Mouse (Mus musculus): ENCODE measurements around the gene Sipa1l3.

Gene Sipa1l3

DNA sequence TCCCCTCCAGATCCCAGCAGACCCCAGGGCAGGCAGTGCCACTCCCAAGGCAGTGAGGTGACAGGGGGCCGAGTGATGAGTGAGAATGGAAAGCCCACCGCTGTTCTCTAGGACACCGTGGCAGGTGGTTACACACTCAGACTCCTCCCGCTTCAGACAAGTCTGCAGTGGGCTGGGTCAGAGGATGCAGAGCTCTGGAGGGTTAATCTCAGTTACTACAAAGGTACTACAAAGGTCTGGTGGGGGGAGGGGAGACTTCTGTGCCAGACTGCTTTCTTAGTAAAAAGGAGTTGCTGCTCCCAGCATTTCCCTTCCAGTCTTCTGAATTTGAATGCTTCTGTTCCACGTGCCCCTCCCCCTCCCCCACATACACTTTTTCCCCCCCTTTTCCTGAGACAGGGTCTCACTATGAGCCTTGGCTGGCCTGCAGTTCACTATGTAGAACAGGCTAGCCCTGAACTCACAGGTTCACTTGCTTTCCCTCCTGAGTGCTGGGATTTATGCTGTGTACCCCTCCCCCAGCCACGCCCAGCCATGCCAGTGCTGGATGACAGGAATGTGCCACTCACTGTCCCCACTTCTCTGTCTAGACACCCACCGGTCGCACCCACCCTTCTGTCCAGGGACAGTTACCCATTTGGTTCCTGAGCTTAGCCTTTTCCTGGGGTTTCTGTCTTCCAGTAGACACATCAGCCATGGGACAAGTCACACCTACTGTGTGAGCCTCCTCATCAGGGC, 100.9 kb downstream of the Sipa1l3 start:
- intact Hi-C loops (cut with DNase I): no loop called here

DNA sequence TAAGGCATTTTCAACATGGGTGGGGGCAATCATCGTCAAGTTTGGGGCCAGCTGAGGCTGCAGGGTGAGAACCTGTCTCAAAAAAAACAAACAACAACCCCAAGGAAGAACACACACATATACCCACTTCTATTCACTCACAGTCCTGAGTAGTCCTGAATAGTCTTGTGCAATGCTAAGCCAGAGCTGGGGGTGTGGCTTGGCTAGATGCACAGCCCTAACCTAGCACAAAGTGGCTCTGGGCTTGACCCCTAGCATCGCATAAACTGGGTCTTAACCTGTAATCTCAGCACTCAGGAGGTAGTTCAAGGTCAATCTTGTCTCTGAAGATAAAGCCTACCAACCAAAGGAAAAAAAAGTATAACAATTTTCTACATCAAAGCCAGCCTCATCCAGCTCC, 101.5 kb downstream of the Sipa1l3 start:
- intact Hi-C loops (cut with DNase I): no loop called here

DNA sequence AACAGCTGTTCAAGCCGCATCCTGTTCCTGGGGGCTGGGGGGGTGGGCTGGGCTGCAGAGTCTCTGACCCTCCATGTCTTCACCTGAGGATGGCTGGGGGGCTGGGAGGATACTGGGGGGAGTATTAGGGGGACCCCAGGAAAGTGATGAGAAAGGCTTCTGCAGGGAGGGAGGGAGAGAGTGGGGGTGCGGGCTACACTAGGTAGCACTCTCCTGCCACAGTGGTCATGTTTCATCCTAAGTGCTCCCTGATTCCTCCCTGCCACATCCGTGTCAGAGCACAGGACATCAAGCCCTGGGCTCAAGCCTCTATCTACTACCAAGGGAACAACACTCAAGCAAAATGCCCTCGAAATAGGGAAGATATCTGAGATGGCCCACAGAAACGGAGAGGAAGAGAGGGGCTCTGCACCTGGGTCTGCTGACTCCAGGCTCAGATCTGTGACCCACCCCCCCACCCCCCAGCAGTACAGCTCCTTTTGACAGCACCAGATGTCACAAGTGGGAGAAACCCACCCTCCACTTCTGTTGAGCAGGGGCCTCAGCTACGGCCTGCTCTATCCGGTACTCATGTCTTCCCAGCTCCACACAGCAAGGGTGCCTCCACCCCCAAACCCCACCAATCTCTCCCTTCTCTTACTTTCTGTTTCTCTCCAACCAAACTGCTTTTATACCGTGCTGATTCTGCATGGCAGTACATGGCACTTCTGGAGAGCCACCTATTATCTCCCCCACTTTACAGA, 106.4 kb downstream of the Sipa1l3 start:
- intact Hi-C loops (cut with DNase I): no loop called here

DNA sequence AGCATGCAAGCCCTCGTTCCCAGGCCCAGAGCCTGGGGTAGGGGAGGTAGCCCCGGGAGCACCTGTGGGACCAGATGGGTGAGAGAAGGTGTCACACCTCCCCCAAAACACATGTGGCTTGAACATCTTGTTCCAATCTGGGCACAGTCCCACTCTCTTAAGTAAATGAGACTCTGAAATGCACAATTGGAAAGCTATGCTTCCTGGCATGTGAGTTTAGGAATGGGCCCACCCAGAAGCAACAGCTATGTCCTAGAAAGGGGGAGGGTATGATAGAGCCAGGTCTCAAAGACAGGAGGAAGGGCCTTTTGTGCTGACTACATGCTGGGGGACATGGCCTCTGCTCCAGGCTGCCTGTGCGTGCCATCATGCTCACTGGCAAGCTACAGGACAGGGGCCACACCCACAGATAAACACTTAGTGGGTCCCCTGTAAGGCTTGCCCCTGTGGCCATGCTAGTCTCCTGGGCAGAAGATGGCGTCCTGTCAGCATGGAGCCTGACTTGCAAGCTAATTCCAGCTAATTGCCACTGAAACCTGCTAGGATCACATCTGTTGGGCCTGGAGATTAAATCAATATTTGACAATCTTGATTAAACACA, 107.1 kb downstream of the Sipa1l3 start:
- intact Hi-C loops (cut with DNase I): no loop called here

DNA sequence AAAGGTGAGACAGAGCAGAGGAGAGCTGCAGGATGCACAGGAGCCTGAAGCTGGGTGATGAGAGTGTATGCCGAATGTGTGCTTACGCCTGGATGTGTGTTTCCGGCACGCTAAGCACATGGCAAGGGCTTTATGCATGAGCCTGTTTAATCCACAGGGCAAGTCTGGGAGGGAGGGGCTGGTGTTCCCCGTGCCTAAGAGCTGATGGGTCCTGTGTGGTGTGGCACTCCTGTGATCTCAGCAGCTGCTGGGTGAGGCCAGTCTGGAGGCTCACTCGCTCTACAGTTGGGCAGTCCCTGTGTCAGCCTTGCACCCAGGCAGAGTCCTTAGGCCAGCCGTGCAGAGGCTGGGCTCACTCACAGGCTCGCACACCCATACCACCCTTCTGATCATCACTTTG, 108.0 kb downstream of the Sipa1l3 start:
- intact Hi-C loops (cut with DNase I): no loop called here

DNA sequence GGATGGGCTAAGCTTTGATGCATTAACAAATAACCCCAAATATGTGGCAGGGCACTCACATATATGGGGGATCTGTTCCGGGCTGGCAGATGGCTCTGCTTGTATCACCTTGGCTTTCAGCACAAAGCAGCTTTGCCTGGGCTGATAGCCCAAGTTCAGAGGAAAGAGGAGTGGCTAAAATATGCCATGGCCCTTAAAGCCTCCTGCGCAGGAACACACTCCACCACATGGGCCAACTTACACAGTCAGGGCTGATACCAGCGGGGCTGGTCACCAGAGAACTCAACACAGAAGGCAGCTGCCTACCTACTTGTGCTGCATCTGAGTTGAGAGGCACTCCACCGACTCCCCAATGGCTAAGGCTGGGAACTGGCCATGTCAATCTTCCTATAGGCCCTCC, 111.6 kb downstream of the Sipa1l3 start:
- intact Hi-C loops (cut with DNase I): no loop called here

DNA sequence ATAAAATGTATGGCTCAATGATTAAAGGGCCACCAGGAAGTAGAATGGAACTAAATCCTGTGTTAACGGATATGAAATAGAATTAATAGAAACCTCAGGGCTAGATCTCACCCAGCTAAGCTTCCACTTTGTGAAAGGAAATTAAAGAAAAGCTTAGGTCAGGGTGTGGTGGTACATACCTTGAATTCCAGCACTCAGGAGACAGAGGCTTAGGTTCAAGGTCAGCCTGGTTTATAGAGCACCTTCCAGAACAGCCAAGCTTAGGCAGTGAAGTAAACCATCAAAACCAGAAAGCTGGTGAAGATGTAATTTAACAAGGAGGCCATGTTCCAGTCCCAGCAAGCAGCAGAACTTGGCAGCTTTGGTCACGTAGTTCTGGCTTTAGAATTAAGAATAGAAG, 114.3 kb downstream of the Sipa1l3 start:
- intact Hi-C loops (cut with DNase I): no loop called here

DNA sequence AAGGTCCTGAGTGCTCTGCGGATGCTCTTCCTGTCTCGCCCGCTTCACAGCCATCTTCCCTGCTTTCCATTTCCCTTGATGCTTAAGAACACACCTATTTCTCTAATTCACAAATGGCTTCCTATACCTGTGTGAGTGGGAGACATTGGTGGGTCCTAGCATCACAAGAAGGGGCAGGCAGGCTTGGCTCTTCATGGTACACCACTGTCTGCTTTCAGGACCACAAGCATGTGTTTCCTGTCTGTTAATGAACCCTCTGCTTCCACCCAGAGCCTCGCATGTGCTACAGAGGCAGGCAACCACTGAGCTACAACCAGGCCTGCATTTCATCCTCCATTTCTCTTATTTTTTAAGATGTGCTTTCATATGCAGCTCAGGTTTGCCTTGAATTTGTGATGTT, 116.4 kb downstream of the Sipa1l3 start:
- intact Hi-C loops (cut with DNase I): no loop called here

GRCm38 (mm10) chr7:29400451-29400850, 118.0 kb downstream of the Sipa1l3 start:
- intact Hi-C loops (cut with DNase I): no loop called here

GRCm38 (mm10) chr7:29399056-29399455, 119.4 kb downstream of the Sipa1l3 start:
- intact Hi-C loops (cut with DNase I): no loop called here

GRCm38 (mm10) chr7:29397486-29397885, 121.0 kb downstream of the Sipa1l3 start:
- intact Hi-C loops (cut with DNase I): no loop called here

GRCm38 (mm10) chr7:29396943-29397340, 121.5 kb downstream of the Sipa1l3 start:
- intact Hi-C loops (cut with DNase I): no loop called here

DNA sequence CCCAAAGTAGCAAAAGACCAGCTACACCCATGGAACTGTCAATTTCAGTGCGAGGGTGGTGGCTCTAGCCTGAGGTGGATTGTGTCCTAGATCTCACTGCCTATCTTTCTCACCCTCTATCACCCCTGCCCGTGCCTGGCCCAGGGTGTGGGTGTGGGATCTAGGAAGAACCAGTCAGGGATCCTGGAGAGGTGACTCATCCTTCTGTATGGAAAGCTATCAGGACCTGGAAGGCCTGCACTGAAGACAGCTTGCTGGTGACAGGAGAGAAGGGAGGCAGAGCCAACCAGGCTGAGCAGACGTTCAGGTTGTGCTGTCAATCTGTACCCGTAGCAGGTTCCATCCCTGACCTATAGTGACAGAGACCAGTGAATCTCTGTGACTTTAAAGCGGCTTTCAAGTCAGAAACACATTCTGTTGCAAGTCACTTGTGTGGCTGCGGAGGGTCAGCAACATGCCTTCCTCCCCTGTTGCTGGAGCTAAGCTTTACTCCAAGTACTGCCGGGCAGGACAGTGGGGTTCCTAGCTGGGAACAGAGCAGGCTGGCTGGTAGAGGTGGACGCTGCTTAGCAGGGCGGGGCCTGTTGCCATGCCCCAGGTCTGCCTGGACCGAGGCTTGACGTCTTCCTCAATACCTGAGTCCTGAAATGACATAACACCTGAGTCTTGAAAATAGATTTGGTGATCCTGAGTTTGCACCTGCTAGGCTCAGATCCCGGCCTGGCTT, 122.1 kb downstream of the Sipa1l3 start:
- intact Hi-C loops (cut with DNase I): no loop called here

GRCm38 (mm10) chr7:29395179-29395578, 123.3 kb downstream of the Sipa1l3 start:
- intact Hi-C loops (cut with DNase I): no loop called here

DNA sequence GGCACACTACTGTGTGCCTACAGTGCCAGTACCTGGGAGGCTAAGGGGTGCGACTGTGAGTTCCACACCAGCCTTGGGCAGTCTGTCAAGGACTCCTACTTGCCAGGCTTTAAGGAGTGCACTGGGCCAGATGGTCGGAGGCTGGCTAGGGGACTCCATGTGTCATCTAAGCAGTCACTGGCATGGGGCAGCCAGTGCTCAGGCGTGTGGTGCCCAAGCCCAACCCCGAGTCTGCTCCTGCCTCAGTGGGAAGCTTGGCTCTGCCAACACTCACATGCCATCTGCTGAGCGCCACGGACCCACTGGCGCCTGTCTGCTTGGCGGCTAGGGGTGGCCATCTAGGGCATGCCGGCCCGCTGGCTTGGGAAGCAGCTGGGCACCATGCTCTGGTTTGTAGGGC, 125.1 kb downstream of the Sipa1l3 start:
- intact Hi-C loops (cut with DNase I): no loop called here

- intact Hi-C loops (cut with DNase I): no loop called here
Measured at GRCm38 (mm10) chr7:29392805-29393204, 125.6 kb downstream of the Sipa1l3 start.

DNA sequence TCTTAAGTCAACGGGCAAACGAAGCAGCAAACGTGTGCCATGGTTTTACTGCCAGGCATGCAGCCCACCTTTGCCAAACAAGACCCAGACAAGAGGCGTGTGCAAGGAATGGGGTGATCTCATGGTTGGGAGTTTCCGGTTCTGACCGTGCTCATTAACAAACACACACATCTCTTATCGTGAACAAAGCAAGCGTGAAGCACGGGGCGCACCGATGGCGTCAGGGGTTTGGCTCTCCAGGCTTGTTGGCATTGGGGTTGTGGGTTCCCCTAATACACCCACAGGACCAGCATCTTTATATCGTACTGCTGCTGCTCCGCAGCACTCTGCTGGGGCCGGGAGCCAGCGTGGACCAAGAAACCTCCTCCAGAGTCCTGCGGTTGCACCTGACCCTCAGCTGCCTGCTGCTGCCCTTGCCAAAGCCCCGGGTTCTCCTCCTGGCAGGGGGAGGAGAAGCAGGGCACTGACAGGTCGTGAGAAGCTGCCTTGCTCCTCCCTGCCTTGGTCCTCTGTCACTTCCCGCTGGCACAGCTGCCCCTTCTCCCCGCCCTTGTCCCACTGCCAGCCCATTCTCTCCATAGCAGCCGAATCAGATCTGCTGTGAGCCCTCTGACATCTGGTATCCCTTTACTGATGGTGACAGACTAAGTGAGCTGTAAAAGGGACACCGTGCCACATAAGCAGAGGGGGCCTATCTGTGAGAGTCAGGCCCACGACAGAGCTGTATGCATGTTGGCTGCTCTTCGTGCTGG, 126.5 kb downstream of the Sipa1l3 start:
- intact Hi-C loops (cut with DNase I): no loop called here

GRCm38 (mm10) chr7:29391112-29391760, 127.2 kb downstream of the Sipa1l3 start:
- intact Hi-C loops (cut with DNase I): no loop called here

- intact Hi-C loops (cut with DNase I): no loop called here
Measured at GRCm38 (mm10) chr7:29390234-29390633, 128.2 kb downstream of the Sipa1l3 start.

- intact Hi-C loops (cut with DNase I): no loop called here
Measured at GRCm38 (mm10) chr7:29387524-29388068, 130.8 kb downstream of the Sipa1l3 start.

All from adrenal gland (tissue).